Mouse (Mus musculus) layer of hippocampus, postnatal 25 days (tissue): ENCODE data around the gene Nt5c1b. TPM values are rescaled to one million over a fixed set of nuclear protein-coding genes. Genes with fewer than 3 reads are reported as not detected.

Experiments used
- total RNA-seq, 2 experiments: library from RNA; stranded (reverse); gene quantifications; 2 replicates each; pipeline ENCODE4 v1.2.3; 2021

Gene Nt5c1b
- total RNA-seq, 2 experiments from 2014 or later, result not detected

Other genes with a start within 250 kb of the Nt5c1b start
- 10 to 100 TPM; 39.0 to 40.1 TPM for gene Rdh14, start 20.8 kb downstream of the Nt5c1b start, total RNA-seq